Mouse (Mus musculus): ENCODE data around the gene Prr15.

- TF ChIP-seq CTCF (IDR thresholded peaks at IDR 0.05; ENCODE audit: low read depth, low read length) (no peak), POLR2A (IDR thresholded peaks at IDR 0.05; ENCODE audit: extremely low read depth, insufficient read depth, low read length) (no peak)
Observed at GRCm38 (mm10) chr6:54333116-54333651, 7.5 kb downstream of the Prr15 start.
